Mouse (Mus musculus) liver, adult 2 months (tissue): Measurements from ENCODE around the gene Secisbp2. TPM values are rescaled to one million over a fixed set of nuclear protein-coding genes. Genes with fewer than 3 reads are reported as not detected.
A peak's percentile ranks its signal among the peaks of the same experiment; 100 is the strongest.

Source experiments
- DNase-seq: peaks from one replicate; pipeline ENCODE4 v3.0.0-alpha.2; 2011; ENCODE audit warnings: low read depth, low spot score; ENCODE audit errors: extremely low read depth
- H3K27ac ChIP-seq: fragments of 200-500 bp; replicated peaks from 2 replicates; pipeline ENCODE4 v1.5.1; 2012; ENCODE audit warnings: low read depth, mild to moderate bottlenecking, control low read depth, inconsistent platforms, low read length; ENCODE audit not compliant: insufficient read depth
- H3K27me3 ChIP-seq: fragments of 200-500 bp; 2 replicates; pipeline ENCODE4 v1.6.1; 2012; ENCODE audit warnings: mild to moderate bottlenecking, moderate library complexity, low read length, inconsistent platforms; ENCODE audit not compliant: control insufficient read depth, insufficient read depth
- H3K36me3 ChIP-seq: fragments of 200-500 bp; 2 replicates; pipeline ENCODE4 v1.6.1; 2012; ENCODE audit warnings: low read length, inconsistent platforms; ENCODE audit not compliant: control insufficient read depth, insufficient read depth
- H3K4me1 ChIP-seq: fragments of 200-500 bp; 2 replicates; pipeline ENCODE4 v1.6.1; 2011; ENCODE audit warnings: low read length; ENCODE audit not compliant: control insufficient read depth, insufficient read depth
- H3K4me3 ChIP-seq: fragments of 200-500 bp; 2 replicates; pipeline ENCODE4 v1.5.1; 2011; ENCODE audit warnings: low read depth, mild to moderate bottlenecking, control low read depth, low read length, moderate library complexity; ENCODE audit not compliant: insufficient read depth
- H3K79me2 ChIP-seq: fragments of 200-500 bp; 2 replicates; pipeline ENCODE4 v1.6.1; 2012; ENCODE audit warnings: inconsistent platforms, mild to moderate bottlenecking, low read length, moderate library complexity; ENCODE audit not compliant: control insufficient read depth, insufficient read depth
- H3K9ac ChIP-seq: fragments of 200-500 bp; 2 replicates; pipeline ENCODE4 v1.6.1; 2012; ENCODE audit warnings: low read depth, mild to moderate bottlenecking, control low read depth, inconsistent platforms, low read length
- CTCF ChIP-seq: fragments of 200-500 bp; IDR thresholded peaks from 2 replicates; pipeline ENCODE4 v1.5.1; 2011; ENCODE audit warnings: low read depth, low read length, control low read depth
- POLR2A ChIP-seq: fragments of 200-500 bp; IDR thresholded peaks from 2 replicates; pipeline ENCODE4 v1.6.1; 2011; ENCODE audit warnings: low read length, control low read depth; ENCODE audit not compliant: insufficient read depth; ENCODE audit errors: extremely low read depth
- WGBS: fragments of 180-500 bp; shearing (Covaris S2); methylation state at CpG from one replicate; pipeline ENCODE4 v1.1.7; 2018; 5-methylcytosine and 5-hydroxymethylcytosine counted together
- polyA plus RNA-seq: library from polyadenylated mRNA; depleted of rRNA; stranded (reverse); fragments of >200 nt; gene quantifications from 2 replicates; pipeline ENCODE4 v1.2.3, GENCODE M21; 2012; rRNA removed
- total RNA-seq: library from RNA; depleted of rRNA; stranded (reverse); fragments of >200 nt; gene quantifications from 2 replicates; pipeline ENCODE4 v1.2.3, GENCODE M21; 2014; rRNA removed

Secisbp2 gene
- total and polyA plus RNA-seq, 2 experiments = 9.0 to 13.6 TPM

GRCm38 (mm10) chr13:51725926-51726574, 74.6 kb downstream of the Secisbp2 start:
- DNase-seq = no peak
- Histone ChIP-seq H3K27ac (no peak overlapping the region), H3K4me3 (no peak overlapping the region), H3K4me1 (no peaks in the 10 kb centered on the region), H3K9ac (no peak overlapping the region), H3K79me2 (no peaks in the 10 kb centered on the region), H3K27me3 (no peaks in the 10 kb centered on the region), H3K36me3 (no peaks in the 10 kb centered on the region)
- 81% methylated on average over 8 of the region's 8 CpGs for WGBS
- no peak for TF ChIP-seq POLR2A
- no peak for TF ChIP-seq CTCF

- H3K9ac ChIP-seq = no peak overlapping the region
- no peaks in the 10 kb centered on the region for H3K4me1 ChIP-seq
- TF ChIP-seq POLR2A (no peak), CTCF (no peak)
- no peak overlapping the region for H3K27ac ChIP-seq
- no peak overlapping the region for H3K4me3 ChIP-seq
- H3K79me2 ChIP-seq = no peaks in the 10 kb centered on the region
- no peak for DNase-seq
- no peaks in the 10 kb centered on the region for H3K36me3 ChIP-seq
- no peaks in the 10 kb centered on the region for H3K27me3 ChIP-seq
- WGBS = 71% methylated on average over 7 of the region's 7 CpGs
Measured at GRCm38 (mm10) chr13:51727364-51727763, 75.9 kb downstream of the Secisbp2 start.

GRCm38 (mm10) chr13:51729887-51730361, 78.4 kb downstream of the Secisbp2 start:
- no peaks in the 10 kb centered on the region for H3K4me1 ChIP-seq
- DNase-seq = no peak
- TF ChIP-seq CTCF (peak; percentile 33; the same call in 1 of the 2 replicates), POLR2A (no peak)
- H3K27ac ChIP-seq = no peak overlapping the region
- no peaks in the 10 kb centered on the region for H3K36me3 ChIP-seq
- H3K4me3 ChIP-seq = no peak overlapping the region
- H3K79me2 ChIP-seq = no peaks in the 10 kb centered on the region
- no peak overlapping the region for H3K9ac ChIP-seq
- 26% methylated on average over 4 of the region's 4 CpGs for WGBS
- H3K27me3 ChIP-seq = no peaks in the 10 kb centered on the region

- no peaks in the 10 kb centered on the region for H3K79me2 ChIP-seq
- no peak overlapping the region for H3K27ac ChIP-seq
- H3K27me3 ChIP-seq = no peaks in the 10 kb centered on the region
- TF ChIP-seq POLR2A (no peak), CTCF (no peak)
- no peaks in the 10 kb centered on the region for H3K36me3 ChIP-seq
- H3K9ac ChIP-seq = no peak overlapping the region
- H3K4me1 ChIP-seq = peaks cover 5% of the 10 kb centered on the region
- 92% methylated on average over 7 of the region's 7 CpGs for WGBS
- H3K4me3 ChIP-seq = no peak overlapping the region
- DNase-seq = no peak
Measured at GRCm38 (mm10) chr13:51731474-51731873, 80.0 kb downstream of the Secisbp2 start.

GRCm38 (mm10) chr13:51732097-51732664, 80.7 kb downstream of the Secisbp2 start:
- no peak for DNase-seq
- no peak for TF ChIP-seq POLR2A
- TF ChIP-seq CTCF = no peak

More at GRCm38 (mm10) chr13:51732097-51732664, 80.7 kb downstream of the Secisbp2 start:
- H3K4me3 ChIP-seq = no peak overlapping the region
- no peak overlapping the region for H3K27ac ChIP-seq
- no peaks in the 10 kb centered on the region for H3K27me3 ChIP-seq
- H3K9ac ChIP-seq = no peak overlapping the region
- H3K79me2 ChIP-seq = no peaks in the 10 kb centered on the region
- H3K4me1 ChIP-seq = peaks cover 5% of the 10 kb centered on the region
- 84% methylated on average over 14 of the region's 14 CpGs for WGBS
- no peaks in the 10 kb centered on the region for H3K36me3 ChIP-seq

Other genes with a start within 250 kb of the Secisbp2 start
- 0.83 and 1.1 TPM in 2 replicates for gene S1pr3, start 243.1 kb upstream of the Secisbp2 start, total RNA-seq
- gene S1pr3, start 243.1 kb upstream of the Secisbp2 start, polyA plus RNA-seq = 1.6 and 1.7 TPM in 2 replicates
- 0.09 and 0.13 TPM in 2 replicates for gene Shc3, start 82.3 kb upstream of the Secisbp2 start, total RNA-seq
- not detected in 2 replicates for gene Shc3, start 82.3 kb upstream of the Secisbp2 start, polyA plus RNA-seq
- gene Cks2, start 6.5 kb upstream of the Secisbp2 start, total RNA-seq = 32.4 and 38.0 TPM in 2 replicates
- gene Cks2, start 6.5 kb upstream of the Secisbp2 start, polyA plus RNA-seq = 22.7 and 25.8 TPM in 2 replicates
- gene Sema4d, start 142.1 kb downstream of the Secisbp2 start, total RNA-seq = 0.40 and 0.74 TPM in 2 replicates
- gene Sema4d, start 142.1 kb downstream of the Secisbp2 start, polyA plus RNA-seq = 0.94 and 1.2 TPM in 2 replicates
- gene Gadd45g, start 195.0 kb downstream of the Secisbp2 start, total RNA-seq = 4.0 and 5.9 TPM in 2 replicates
- gene Gadd45g, start 195.0 kb downstream of the Secisbp2 start, polyA plus RNA-seq = 7.0 and 9.1 TPM in 2 replicates